Mouse (Mus musculus) hindbrain, embryonic 15.5 days (tissue): ENCODE results near the gene Erbb4. TPM values are rescaled to one million over a fixed set of nuclear protein-coding genes. Genes with fewer than 3 reads are reported as not detected.
A peak's percentile ranks its signal among the peaks of the same experiment; 100 is the strongest.

ENCODE experiments used
- ATAC-seq: fragments of 200-750 bp; cut with Nextera tagmentation; 2 replicates; pipeline ENCODE4 v1.8.0; 2017; ENCODE audit warnings: low read depth, moderate number of reproducible peaks, moderate TSS enrichment; ENCODE audit not compliant: low FRiP score
- H3K27ac ChIP-seq: fragments of 300-500 bp; sonication (generic); replicated peaks from 2 replicates; pipeline ENCODE4 v1.5.1; 2015; ENCODE audit warnings: mild to moderate bottlenecking, inconsistent platforms
- H3K27me3 ChIP-seq: fragments of 300-500 bp; sonication (generic); 2 replicates; pipeline ENCODE4 v1.6.1; 2015; ENCODE audit warnings: control low read depth, inconsistent platforms
- H3K36me3 ChIP-seq: fragments of 300-500 bp; sonication (generic); 2 replicates; pipeline ENCODE4 v1.6.1; 2015; ENCODE audit warnings: control low read depth, inconsistent platforms
- H3K4me1 ChIP-seq: fragments of 300-500 bp; sonication (generic); replicated peaks from 2 replicates; pipeline ENCODE4 v1.6.1; 2015; ENCODE audit warnings: control low read depth, inconsistent platforms
- H3K4me2 ChIP-seq: fragments of 300-500 bp; sonication (generic); 2 replicates; pipeline ENCODE4 v1.6.1; 2015; ENCODE audit warnings: moderate library complexity, mild to moderate bottlenecking, inconsistent platforms
- H3K4me3 ChIP-seq: fragments of 300-500 bp; sonication (generic); 2 replicates; pipeline ENCODE4 v1.5.1; 2015; ENCODE audit warnings: mild to moderate bottlenecking, inconsistent platforms
- H3K9ac ChIP-seq: fragments of 300-500 bp; sonication (generic); 2 replicates; pipeline ENCODE4 v1.6.1; 2015; ENCODE audit warnings: inconsistent platforms
- H3K9me3 ChIP-seq: fragments of 300-500 bp; sonication (generic); 2 replicates; pipeline ENCODE4 v1.6.1; 2016; ENCODE audit warnings: control low read depth, inconsistent platforms
- whole genome bisulfite sequencing: fragments of 180-500 bp; shearing (Covaris S2); methylation state at CpG from one replicate; pipeline ENCODE4 v1.1.7; 2015; 5-methylcytosine and 5-hydroxymethylcytosine counted together
- polyA plus RNA-seq: library from polyadenylated mRNA; unstranded; fragments of >200 nt; fragmentation: Nextera tagmentation; extraction: Ambion mirVana; gene quantifications from 2 replicates; pipeline ENCODE4 v1.2.1, GENCODE M21; 2015

Erbb4 gene
- 15.1 and 15.6 TPM in 2 replicates for polyA plus RNA-seq

GRCm38 (mm10) chr1:69107485-69108158, at the start of gene Erbb4:
Gene Erbb4 (minus strand): TSS chr1:69108059.
- Histone ChIP-seq H3K9ac (peak within 1 kb of the TSS; percentile 76), H3K27ac (peak within 1 kb of the TSS; percentile 87), H3K27me3 (no peaks in the 10 kb centered on the region), H3K4me2 (peak within 1 kb of the TSS; percentile 96), H3K36me3 (no peaks in the 10 kb centered on the region), H3K4me1 (peaks cover 28% of the 10 kb centered on the region), H3K9me3 (no peaks in the 10 kb centered on the region), H3K4me3 (peak within 1 kb of the TSS; percentile 85)
- WGBS, result under 1% methylated on average over 63 of the region's 63 CpGs
- ATAC-seq, result peak; percentile 43

DNA sequence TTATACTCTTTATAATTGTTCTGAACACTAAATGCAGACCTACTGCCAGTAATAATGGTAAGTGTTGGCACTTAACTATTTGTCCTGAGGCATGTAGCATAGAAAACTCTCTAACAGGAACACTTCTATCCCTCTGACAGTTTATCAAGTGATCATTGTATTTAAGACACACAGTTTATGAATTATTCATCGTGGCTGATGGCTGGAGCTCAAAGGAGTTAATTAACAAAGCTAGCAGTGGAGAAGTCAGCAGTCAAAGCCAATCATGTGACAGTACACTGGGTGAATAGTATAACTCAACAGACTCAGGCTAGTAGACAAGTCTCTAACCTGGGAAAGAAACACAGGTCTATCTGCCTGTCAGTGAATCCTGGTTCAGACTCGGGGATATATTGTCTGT, 49.5 kb upstream of the Erbb4 start:
- peak; percentile 74 for ATAC-seq
- Histone ChIP-seq H3K4me1 (no peaks in the 10 kb centered on the region), H3K9ac (no peak overlapping the region), H3K9me3 (no peaks in the 10 kb centered on the region), H3K27me3 (no peaks in the 10 kb centered on the region), H3K4me3 (no peak overlapping the region), H3K27ac (no peak overlapping the region), H3K4me2 (no peak overlapping the region), H3K36me3 (no peaks in the 10 kb centered on the region)
- WGBS, result 25% methylated on average over 2 of the region's 2 CpGs

DNA sequence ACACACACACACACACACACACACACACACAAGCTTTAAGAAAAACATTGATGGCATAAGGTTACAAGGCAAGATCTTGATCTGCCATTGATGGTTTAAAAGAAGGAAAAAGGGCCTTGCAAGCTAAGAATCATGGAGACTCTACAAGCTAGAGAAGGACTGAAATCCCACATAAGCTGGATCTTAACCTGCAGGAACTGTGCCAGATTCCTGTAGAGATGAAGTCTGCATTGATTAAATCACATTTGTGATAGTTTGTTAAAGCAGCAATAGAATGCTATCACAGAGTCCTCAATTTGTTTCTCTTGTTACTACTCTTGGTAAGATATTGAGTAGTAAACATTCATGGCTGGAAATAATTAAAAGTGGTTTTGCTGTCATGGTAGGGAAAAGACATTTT, 33.5 kb upstream of the Erbb4 start:
- Histone ChIP-seq H3K4me3 (no peak overlapping the region), H3K9ac (no peak overlapping the region), H3K27ac (no peak overlapping the region), H3K36me3 (no peaks in the 10 kb centered on the region), H3K27me3 (no peaks in the 10 kb centered on the region), H3K9me3 (no peaks in the 10 kb centered on the region), H3K4me1 (no peaks in the 10 kb centered on the region), H3K4me2 (no peak overlapping the region)
- no peak for ATAC-seq

DNA sequence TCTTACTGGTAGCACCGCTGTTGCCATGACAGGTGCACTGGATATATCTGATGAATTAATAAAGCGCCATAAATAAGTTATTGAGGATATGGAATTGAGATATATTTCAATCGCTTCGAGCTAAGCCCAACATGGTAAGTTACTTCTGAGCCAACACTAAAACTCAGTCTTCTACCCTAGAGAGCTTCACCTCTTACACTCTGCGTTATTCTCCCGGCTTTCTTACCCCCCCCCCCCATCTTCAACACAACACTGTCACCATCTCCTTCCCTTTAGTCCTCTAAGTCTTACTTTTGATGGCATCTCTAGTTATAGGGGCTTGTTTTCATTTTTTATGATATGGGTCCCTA, 31.6 kb upstream of the Erbb4 start:
- no peak for ATAC-seq
- 61% methylated on average over 6 of the region's 6 CpGs for WGBS
- Histone ChIP-seq H3K4me2 (no peak overlapping the region), H3K9ac (no peak overlapping the region), H3K36me3 (no peaks in the 10 kb centered on the region), H3K27ac (no peak overlapping the region), H3K27me3 (no peaks in the 10 kb centered on the region), H3K4me1 (no peaks in the 10 kb centered on the region), H3K9me3 (no peaks in the 10 kb centered on the region), H3K4me3 (no peak overlapping the region)

DNA sequence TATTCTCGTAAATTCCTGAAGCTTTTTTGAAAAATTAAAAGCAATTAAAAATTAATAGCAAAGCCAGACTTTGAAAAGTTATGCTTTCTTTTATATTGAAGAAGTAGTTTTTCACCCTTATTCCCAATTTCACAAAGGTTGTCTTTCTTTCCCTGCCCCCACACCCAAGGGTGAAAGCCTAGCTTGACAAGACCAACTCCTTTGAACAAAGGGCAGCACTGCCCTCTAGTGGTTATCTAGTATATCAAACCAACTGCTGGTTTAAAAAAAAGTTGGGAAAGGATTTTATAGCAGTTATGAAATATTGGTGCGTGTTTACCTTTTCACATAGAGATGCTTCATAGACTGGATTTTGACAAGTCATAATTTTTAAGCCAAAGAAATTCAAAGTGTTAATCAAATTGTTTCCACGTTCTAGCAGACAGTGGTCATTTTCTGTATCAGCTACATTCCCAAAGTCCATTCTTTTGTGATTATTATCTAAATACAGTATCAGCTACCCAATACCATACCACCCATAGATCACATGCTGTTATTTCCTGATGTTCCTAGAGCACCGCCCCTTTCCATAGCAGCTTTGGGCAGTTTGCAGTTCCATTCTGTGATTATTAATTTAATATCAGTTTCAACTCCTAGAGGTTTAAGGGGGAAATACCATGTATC, 31.1 kb upstream of the Erbb4 start:
- H3K9ac ChIP-seq, result no peak overlapping the region
- ATAC-seq, result no peak
- no peak overlapping the region for H3K4me2 ChIP-seq
- no peaks in the 10 kb centered on the region for H3K4me1 ChIP-seq
- H3K27ac ChIP-seq, result no peak overlapping the region
- no peaks in the 10 kb centered on the region for H3K36me3 ChIP-seq
- no peak overlapping the region for H3K4me3 ChIP-seq
- 42% methylated on average over 4 of the region's 4 CpGs for WGBS
- H3K27me3 ChIP-seq, result no peaks in the 10 kb centered on the region
- H3K9me3 ChIP-seq, result no peaks in the 10 kb centered on the region

DNA sequence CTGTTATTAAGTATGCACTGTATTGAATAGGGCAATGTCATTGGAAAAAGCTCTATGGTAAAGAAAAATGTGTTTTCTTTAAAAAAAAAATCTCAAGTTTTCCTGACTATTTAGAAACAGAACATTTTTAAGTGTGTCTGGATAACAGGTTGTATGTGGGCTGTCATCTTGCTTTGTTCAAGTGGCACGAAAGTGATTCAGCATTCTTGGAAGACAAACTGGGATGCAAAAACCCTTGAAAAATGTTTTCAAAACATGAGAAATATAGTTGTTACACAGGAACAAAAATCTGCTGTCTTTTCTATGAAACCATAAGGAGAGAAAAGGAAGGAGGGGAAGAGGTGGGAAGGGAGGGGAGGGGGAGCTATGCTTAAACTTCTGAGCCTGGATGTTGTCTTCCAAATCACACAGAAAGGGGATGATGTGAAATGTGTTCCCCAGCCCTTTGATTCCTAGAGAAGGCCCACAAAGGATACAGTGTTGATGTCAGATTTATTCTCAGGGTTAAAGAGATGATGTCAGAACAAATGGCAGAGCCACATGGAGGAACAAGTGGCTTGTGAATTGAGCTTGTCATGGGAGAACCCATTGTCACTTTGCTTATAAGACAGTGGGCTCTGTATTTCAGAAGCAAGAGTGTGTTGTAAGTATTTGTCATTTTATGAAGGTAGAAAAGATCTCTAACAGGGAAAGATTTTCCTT, 16.4 kb upstream of the Erbb4 start:
- no peak overlapping the region for H3K27ac ChIP-seq
- 90% methylated on average over 1 of the region's 1 CpGs for whole genome bisulfite sequencing
- no peak overlapping the region for H3K4me2 ChIP-seq
- no peaks in the 10 kb centered on the region for H3K27me3 ChIP-seq
- no peaks in the 10 kb centered on the region for H3K4me1 ChIP-seq
- H3K9ac ChIP-seq, result no peak overlapping the region
- no peak overlapping the region for H3K4me3 ChIP-seq
- H3K36me3 ChIP-seq, result no peaks in the 10 kb centered on the region
- H3K9me3 ChIP-seq, result no peaks in the 10 kb centered on the region
- ATAC-seq, result no peak

- no peak overlapping the region for H3K4me3 ChIP-seq
Measured at GRCm38 (mm10) chr1:69118249-69118938, 10.5 kb upstream of the Erbb4 start.

DNA sequence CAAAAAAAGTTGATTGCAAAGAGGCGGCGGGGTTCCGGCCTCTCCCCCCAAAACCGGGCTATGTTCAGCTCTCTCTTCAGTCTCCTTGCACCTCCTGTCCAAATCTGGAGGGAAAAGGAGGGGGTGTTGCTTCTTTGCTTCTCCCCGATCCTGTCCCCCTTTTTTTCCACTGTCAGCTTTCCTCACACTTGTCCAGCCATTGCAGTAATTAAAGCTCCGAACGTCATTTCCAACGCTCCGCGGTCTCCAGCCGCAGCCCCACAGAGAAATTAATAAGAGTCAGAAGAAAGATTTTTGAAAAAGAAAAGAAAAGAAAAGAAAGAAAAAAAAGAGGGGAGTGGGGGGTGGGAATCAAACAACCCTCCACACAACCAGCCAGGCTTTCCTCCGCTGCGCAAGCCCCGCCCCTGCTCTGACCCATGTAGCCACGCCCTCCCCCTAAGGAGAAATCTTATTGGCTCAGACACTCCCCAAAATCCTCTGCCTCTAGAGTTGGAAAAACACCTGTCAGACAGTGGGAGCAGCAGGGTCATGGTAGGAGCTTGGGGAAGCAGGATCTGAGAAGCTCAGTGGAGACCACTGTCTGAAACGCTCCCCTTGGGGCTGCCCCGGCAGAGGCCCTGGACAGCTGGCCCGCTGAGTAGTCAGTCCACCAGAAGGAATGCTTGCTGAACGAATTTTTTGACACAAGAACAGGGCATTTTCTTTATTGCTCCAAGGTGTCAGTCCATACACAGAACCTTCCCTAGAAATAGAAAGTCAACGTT, 483 bp upstream of the Erbb4 start:
- peak; percentile 75 for ATAC-seq
- Histone ChIP-seq H3K4me1 (peaks cover 25% of the 10 kb centered on the region), H3K27me3 (no peaks in the 10 kb centered on the region), H3K4me3 (peak overlapping the region; percentile 85), H3K4me2 (peak overlapping the region; percentile 96), H3K27ac (peak overlapping the region; percentile 87), H3K9me3 (no peaks in the 10 kb centered on the region), H3K36me3 (no peaks in the 10 kb centered on the region), H3K9ac (peak overlapping the region; percentile 76)
- 4% methylated on average over 20 of the region's 20 CpGs for WGBS

More at GRCm38 (mm10) chr1:69118249-69118938, 10.5 kb upstream of the Erbb4 start:
- no peak for ATAC-seq
- no peak overlapping the region for H3K4me2 ChIP-seq
- no peak overlapping the region for H3K9ac ChIP-seq
- H3K9me3 ChIP-seq, result no peaks in the 10 kb centered on the region
- H3K4me1 ChIP-seq, result no peaks in the 10 kb centered on the region
- H3K27ac ChIP-seq, result no peak overlapping the region
- no peaks in the 10 kb centered on the region for H3K27me3 ChIP-seq
- WGBS, result 79% methylated on average over 4 of the region's 4 CpGs
- H3K36me3 ChIP-seq, result no peaks in the 10 kb centered on the region

DNA sequence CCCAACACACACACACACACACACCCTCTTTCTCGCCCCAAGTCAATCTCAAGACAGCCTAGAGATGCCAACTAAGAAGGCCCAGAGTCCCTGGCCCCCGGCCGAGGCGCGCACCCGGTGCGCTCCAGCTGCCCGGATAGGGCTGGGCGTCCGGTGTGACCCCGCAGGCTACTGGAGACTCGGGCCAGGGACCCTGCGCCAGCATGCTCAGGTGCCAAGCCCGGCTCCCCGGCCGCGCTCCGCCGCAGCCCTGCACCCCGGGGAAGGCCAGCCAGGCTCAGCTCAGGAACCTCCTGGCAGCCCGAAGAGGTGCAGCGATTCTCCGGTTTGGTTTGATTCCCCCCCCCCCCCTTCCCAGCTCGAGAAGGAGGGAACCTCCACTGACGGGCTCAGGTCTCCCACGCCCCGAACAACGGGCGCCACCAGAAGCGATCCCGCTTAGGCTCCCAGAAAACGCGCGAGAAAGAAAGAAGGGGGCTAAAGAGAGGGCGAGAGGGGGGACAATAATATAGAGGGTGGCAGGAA, 860 bp downstream of the Erbb4 start:
- peak; percentile 57 for ATAC-seq
- H3K9me3 ChIP-seq, result no peaks in the 10 kb centered on the region
- H3K36me3 ChIP-seq, result no peaks in the 10 kb centered on the region
- H3K4me3 ChIP-seq, result peak overlapping the region; percentile 85
- no peaks in the 10 kb centered on the region for H3K27me3 ChIP-seq
- peak overlapping the region; percentile 87 for H3K27ac ChIP-seq
- peaks cover 28% of the 10 kb centered on the region for H3K4me1 ChIP-seq
- H3K4me2 ChIP-seq, result peak overlapping the region; percentile 96
- peak overlapping the region; percentile 76 for H3K9ac ChIP-seq
- WGBS, result under 1% methylated on average over 35 of the region's 35 CpGs

GRCm38 (mm10) chr1:69106322-69106761, 1.5 kb downstream of the Erbb4 start:
- Histone ChIP-seq H3K27ac (peak overlapping the region; percentile 87), H3K36me3 (no peaks in the 10 kb centered on the region), H3K9me3 (no peaks in the 10 kb centered on the region), H3K4me1 (peaks cover 28% of the 10 kb centered on the region), H3K9ac (peak overlapping the region; percentile 76), H3K4me3 (peak overlapping the region; percentile 85), H3K4me2 (peak overlapping the region; percentile 96), H3K27me3 (no peaks in the 10 kb centered on the region)
- ATAC-seq, result peak; percentile 27; the same call in 1 of the 2 replicates
- WGBS, result 0% methylated on average over 24 of the region's 24 CpGs
